Mouse (Mus musculus) midbrain, embryonic 14.5 days (tissue): ENCODE measurements around the gene Rpl29. TPM values are rescaled to one million over a fixed set of nuclear protein-coding genes. Genes with fewer than 3 reads are reported as not detected.
A peak's percentile ranks its signal among the peaks of the same experiment; 100 is the strongest.

Experiments used
- ATAC-seq: fragments of 200-750 bp; cut with Nextera tagmentation; 2 replicates; pipeline ENCODE4 v1.8.0; 2017; ENCODE audit warnings: moderate number of reproducible peaks, moderate library complexity; ENCODE audit not compliant: low FRiP score, low TSS enrichment
- DNase-seq: peaks from one replicate; pipeline ENCODE4 v3.0.0-alpha.2; 2015
- H3K27ac ChIP-seq: fragments of 300-500 bp; sonication (generic); replicated peaks from 2 replicates; pipeline ENCODE4 v1.5.1; 2014; ENCODE audit warnings: mild to moderate bottlenecking, low read depth, low read length, moderate library complexity
- H3K27me3 ChIP-seq: fragments of 300-500 bp; sonication (generic); 2 replicates; pipeline ENCODE4 v1.6.1; 2014; ENCODE audit warnings: low read length, control low read depth, mixed read lengths; ENCODE audit not compliant: control insufficient read depth, insufficient read depth
- H3K36me3 ChIP-seq: fragments of 300-500 bp; sonication (generic); 2 replicates; pipeline ENCODE4 v1.6.1; 2014; ENCODE audit warnings: low read length, control low read depth; ENCODE audit not compliant: control insufficient read depth, insufficient read depth
- H3K4me1 ChIP-seq: fragments of 300-500 bp; sonication (generic); 2 replicates; pipeline ENCODE4 v1.6.1; 2014; ENCODE audit warnings: mild to moderate bottlenecking, antibody characterized with exemption, low read length, control low read depth; ENCODE audit not compliant: control insufficient read depth, insufficient read depth
- H3K4me2 ChIP-seq: fragments of 300-500 bp; sonication (generic); 2 replicates; pipeline ENCODE4 v1.6.1; 2014; ENCODE audit warnings: mild to moderate bottlenecking, low read length, moderate library complexity
- H3K4me3 ChIP-seq: fragments of 300-500 bp; sonication (generic); replicated peaks from 2 replicates; pipeline ENCODE4 v1.5.1; 2014; ENCODE audit warnings: low read depth, low read length
- H3K9ac ChIP-seq: fragments of 300-500 bp; sonication (generic); replicated peaks from 2 replicates; pipeline ENCODE4 v1.6.1; 2014; ENCODE audit warnings: mild to moderate bottlenecking, low read length, moderate library complexity
- H3K9me3 ChIP-seq: fragments of 300-500 bp; sonication (generic); 2 replicates; pipeline ENCODE4 v1.6.1; 2016; ENCODE audit warnings: low read length, control low read depth, mixed read lengths; ENCODE audit not compliant: control insufficient read depth
- WGBS: fragments of 180-500 bp; shearing (Covaris S2); extraction: QIAGEN DNeasy Blood & Tissue Kit; methylation state at CpG from one replicate; pipeline ENCODE4 v1.1.7; 2014; 5-methylcytosine and 5-hydroxymethylcytosine counted together
- polyA plus RNA-seq: library from polyadenylated mRNA; unstranded; fragments of >200 nt; fragmentation: Nextera tagmentation; extraction: Ambion mirVana; gene quantifications from 2 replicates; pipeline ENCODE4 v1.2.1, GENCODE M21; 2014

Gene Rpl29
- polyA plus RNA-seq, 1 experiment from 2014 or later, result 708 TPM

- Histone ChIP-seq H3K9me3 (no peaks in the 10 kb centered on the region), H3K9ac (no peak overlapping the region), H3K36me3 (no peaks in the 10 kb centered on the region), H3K4me2 (no peak overlapping the region), H3K27me3 (no peaks in the 10 kb centered on the region), H3K4me1 (peaks cover 33% of the 10 kb centered on the region), H3K4me3 (no peak overlapping the region), H3K27ac (no peak overlapping the region)
- ATAC-seq, result no peak
- 91% methylated on average over 8 of the region's 8 CpGs for WGBS
- DNase-seq, result no peak
These were observed 20.7 kb downstream of the Rpl29 start for GRCm38 (mm10) chr9:106449947-106450346.

GRCm38 (mm10) chr9:106450661-106451060 is 21.4 kb downstream of the Rpl29 start:
- Histone ChIP-seq H3K36me3 (no peaks in the 10 kb centered on the region), H3K27ac (no peak overlapping the region), H3K4me1 (peaks cover 40% of the 10 kb centered on the region), H3K9me3 (no peaks in the 10 kb centered on the region), H3K4me3 (no peak overlapping the region), H3K27me3 (no peaks in the 10 kb centered on the region), H3K9ac (no peak overlapping the region), H3K4me2 (no peak overlapping the region)
- DNase-seq (no peak), ATAC-seq (no peak)
- WGBS, result 21% methylated on average over 9 of the region's 9 CpGs

- Histone ChIP-seq H3K4me1 (peaks cover 44% of the 10 kb centered on the region), H3K27ac (no peak overlapping the region), H3K27me3 (no peaks in the 10 kb centered on the region), H3K4me3 (no peak overlapping the region), H3K9me3 (no peaks in the 10 kb centered on the region), H3K36me3 (no peaks in the 10 kb centered on the region; the same call in 1 of the 2 replicates), H3K9ac (no peak overlapping the region), H3K4me2 (no peak overlapping the region)
- no peak for DNase-seq
- no peak for ATAC-seq
- 74% methylated on average over 11 of the region's 11 CpGs for WGBS
These were observed 22.0 kb downstream of the Rpl29 start for GRCm38 (mm10) chr9:106451298-106451697.

GRCm38 (mm10) chr9:106451899-106452298 is 22.6 kb downstream of the Rpl29 start:
- ATAC-seq (no peak), DNase-seq (no peak)
- Histone ChIP-seq H3K36me3 (no peaks in the 10 kb centered on the region; the same call in 1 of the 2 replicates), H3K4me1 (peaks cover 44% of the 10 kb centered on the region), H3K27me3 (no peaks in the 10 kb centered on the region), H3K9ac (peak overlapping the region; percentile 95; the same call in 1 of the 2 replicates), H3K4me2 (peak overlapping the region; percentile 100; the same call in 1 of the 2 replicates), H3K4me3 (no peak overlapping the region), H3K9me3 (no peaks in the 10 kb centered on the region), H3K27ac (no peak overlapping the region)
- WGBS, result 61% methylated on average over 2 of the region's 2 CpGs

- Histone ChIP-seq H3K27me3 (no peaks in the 10 kb centered on the region), H3K4me2 (peak overlapping the region; percentile 100), H3K9ac (peak overlapping the region; percentile 95; the same call in 1 of the 2 replicates), H3K4me1 (peaks cover 46% of the 10 kb centered on the region), H3K9me3 (no peaks in the 10 kb centered on the region), H3K4me3 (peak overlapping the region; percentile 80; the same call in 1 of the 2 replicates), H3K36me3 (no peaks in the 10 kb centered on the region; the same call in 1 of the 2 replicates), H3K27ac (peak overlapping the region; percentile 96; the same call in 1 of the 2 replicates)
- ATAC-seq (no peak), DNase-seq (no peak)
- WGBS, result 14% methylated on average over 6 of the region's 6 CpGs
These were observed 23.1 kb downstream of the Rpl29 start for GRCm38 (mm10) chr9:106452351-106452750.

GRCm38 (mm10) chr9:106452821-106453220 is 23.6 kb downstream of the Rpl29 start:
- 2% methylated on average over 6 of the region's 7 CpGs for WGBS
- H3K4me1 ChIP-seq, result peaks cover 48% of the 10 kb centered on the region

GRCm38 (mm10) chr9:106453271-106454070 is 24.2 kb downstream of the Rpl29 start, which contains the start of gene Pcbp4:
Gene Pcbp4 (plus strand): TSS chr9:106453291.
- under 1% methylated on average over 61 of the region's 74 CpGs for WGBS

More at GRCm38 (mm10) chr9:106452821-106453220, 23.6 kb downstream of the Rpl29 start:
- peak overlapping the region; percentile 96 for H3K27ac ChIP-seq
- H3K9me3 ChIP-seq, result no peaks in the 10 kb centered on the region
- H3K4me2 ChIP-seq, result peak overlapping the region; percentile 100
- DNase-seq (peak; percentile 65), ATAC-seq (peak; percentile 7; the same call in 1 of the 2 replicates)
- no peaks in the 10 kb centered on the region for H3K27me3 ChIP-seq
- peak overlapping the region; percentile 95 for H3K9ac ChIP-seq
- H3K4me3 ChIP-seq, result peak overlapping the region; percentile 80
- H3K36me3 ChIP-seq, result no peaks in the 10 kb centered on the region; the same call in 1 of the 2 replicates

GRCm38 (mm10) chr9:106454071-106454761 is 25.0 kb downstream of the Rpl29 start:
- Histone ChIP-seq H3K27ac (peak overlapping the region; percentile 96), H3K27me3 (no peaks in the 10 kb centered on the region), H3K9me3 (no peaks in the 10 kb centered on the region), H3K36me3 (peaks cover 5% of the 10 kb centered on the region; the same call in 1 of the 2 replicates), H3K4me1 (peaks cover 45% of the 10 kb centered on the region), H3K4me3 (peak overlapping the region; percentile 80), H3K9ac (peak overlapping the region; percentile 95), H3K4me2 (peak overlapping the region; percentile 100)
- ATAC-seq, result peak; percentile 18; the same call in 1 of the 2 replicates
- peak; percentile 66 for DNase-seq
- under 1% methylated on average over 19 of the region's 20 CpGs for WGBS

More at GRCm38 (mm10) chr9:106453271-106454070, 24.2 kb downstream of the Rpl29 start, which contains the start of gene Pcbp4:
- H3K9ac ChIP-seq, result peak within 1 kb of the TSS; percentile 95
- H3K9me3 ChIP-seq, result no peaks in the 10 kb centered on the region
- DNase-seq, result peak; percentile 83
- peak within 1 kb of the TSS; percentile 96 for H3K27ac ChIP-seq
- peak within 1 kb of the TSS; percentile 100 for H3K4me2 ChIP-seq
- peaks cover 2% of the 10 kb centered on the region; the same call in 1 of the 2 replicates for H3K36me3 ChIP-seq
- peaks cover 48% of the 10 kb centered on the region for H3K4me1 ChIP-seq
- peak; percentile 68 for ATAC-seq
- H3K4me3 ChIP-seq, result peak within 1 kb of the TSS; percentile 80
- H3K27me3 ChIP-seq, result no peaks in the 10 kb centered on the region
